ENCODE assay signal across 20 mouse cellular contexts in the genomic region with DNA sequence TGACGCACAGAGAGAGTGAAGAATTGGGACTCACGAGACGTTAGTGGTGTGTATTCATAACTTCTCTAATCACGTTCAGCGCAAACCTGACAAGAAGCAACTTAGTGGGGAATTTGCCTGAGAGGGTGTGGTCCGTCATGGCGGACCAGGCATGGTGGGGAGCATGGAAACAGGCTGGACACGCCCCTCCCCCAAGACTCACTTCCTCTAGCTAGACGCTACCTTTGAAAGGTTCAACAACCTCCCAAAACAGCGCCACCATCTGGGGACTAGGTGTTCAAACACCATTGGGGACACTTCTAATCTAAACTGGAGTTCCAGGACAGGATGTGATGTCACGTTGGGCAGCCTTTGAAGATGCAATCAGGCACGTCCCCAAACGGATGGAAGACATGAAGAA. TPM values are rescaled to one million over a fixed set of nuclear protein-coding genes. Genes with fewer than 3 reads are reported as not detected.
DNase-seq lines count a peak whose midpoint lies in the region; ATAC-seq and TF ChIP-seq lines count a peak whose summit lies in the region.
"Had no signal": no experiment of that assay in that cellular context is flagged by ENCODE, and none has a peak within 500 bp of the region (broad histone marks: within the 10 kb centered on the region; RNA-seq: fewer than 3 reads in every experiment).

No protein-coding gene starts in this region.

- H3K9me3 ChIP-seq in lung, postnatal 0 days (ENCODE audit: low read length) = no peaks in the 10 kb centered on the region
- no peaks in the 10 kb centered on the region for H3K9me3 ChIP-seq in ES-E14 (ENCODE audit: control insufficient read depth, insufficient read depth, low read depth, low read length)
- H3K9me3 ChIP-seq: embryonic facial prominence, embryonic 13.5 days; liver, embryonic 15.5 days had no signal

- TF ChIP-seq EP300 in lung, postnatal 0 days (IDR thresholded peaks at IDR 0.05) = no peak

- peak; percentile 14; the same call in 1 of the 2 replicates for TF ChIP-seq CTCF in lung, postnatal 0 days (IDR thresholded peaks at IDR 0.05)

- DNase-seq in lung, postnatal 0 days (ENCODE audit: low spot score) = no peak
- no peak for DNase-seq in lung, postnatal 14 days
- peak; percentile 40 for DNase-seq in ES-E14 (ENCODE audit: low read depth, low spot score)
- peak; percentile 5 for DNase-seq in induced T-regulatory cell, adult 2 months (ENCODE audit: low read depth)
- no peak for DNase-seq in urinary bladder, postnatal 36 days (ENCODE audit: low spot score in 2 of 2)
- no peak for DNase-seq in urinary bladder, postnatal 10 days (ENCODE audit: low spot score)
- DNase-seq in layer of hippocampus, postnatal 25 days (ENCODE audit: extremely low spot score in 1 of 2, low spot score in 1 of 2) = no peak
- DNase-seq: adrenal gland, postnatal 25 days; cerebellum, adult 9-10 months; gastrocnemius, postnatal 14 days; heart, postnatal 14 days; layer of hippocampus, adult 9-11 months; right cerebral cortex, postnatal 25 days; thymus, postnatal 4 days had no signal

- H3K36me3 ChIP-seq in lung, postnatal 0 days (ENCODE audit: insufficient read depth, low read length) = no peaks in the 10 kb centered on the region
- H3K36me3 ChIP-seq in ES-E14 (ENCODE audit: control insufficient read depth, insufficient read depth, low read length, poor library complexity, severe bottlenecking) = no peaks in the 10 kb centered on the region
- H3K36me3 ChIP-seq: embryonic facial prominence, embryonic 13.5 days; limb, embryonic 13.5 days; liver, embryonic 15.5 days had no signal

- no peak overlapping the region for H3K27ac ChIP-seq in lung, postnatal 0 days (ENCODE audit: low read length)
- no peak overlapping the region for H3K27ac ChIP-seq in ES-E14 (ENCODE audit: insufficient read depth, low read depth, low read length, poor library complexity, severe bottlenecking)
- H3K27ac ChIP-seq: embryonic facial prominence, embryonic 13.5 days; hindbrain, embryonic 14.5 days; limb, embryonic 13.5 days; liver, embryonic 15.5 days had no signal

- no peak overlapping the region for H3K4me2 ChIP-seq in lung, postnatal 0 days (replicated peaks; ENCODE audit: low read depth, low read length)
- H3K4me2 ChIP-seq: embryonic facial prominence, embryonic 13.5 days; heart, embryonic 11.5 days; hindbrain, embryonic 14.5 days; limb, embryonic 13.5 days; liver, embryonic 15.5 days had no signal

- WGBS in lung, postnatal 0 days = 74% methylated on average over 13 of the region's 13 CpGs

- in situ Hi-C loops in ES-E14 (cut with MboI; ENCODE audit: low sequenced_read_pairs in 2 of 2, unreplicated experiment in 2 of 2) = no loop called here

- no peaks in the 10 kb centered on the region for H3K27me3 ChIP-seq in lung, postnatal 0 days (replicated peaks; ENCODE audit: insufficient read depth, low read length)
- H3K27me3 ChIP-seq: embryonic facial prominence, embryonic 13.5 days; limb, embryonic 13.5 days; liver, embryonic 15.5 days had no signal

- no peak overlapping the region for H3K4me3 ChIP-seq in lung, postnatal 0 days (ENCODE audit: low read depth, low read length)
- H3K4me3 ChIP-seq in ES-E14 (ENCODE audit: insufficient read depth in 1 of 2, low read depth in 1 of 2, low read length in 2 of 2, poor library complexity in 1 of 2, severe bottlenecking in 1 of 2) = no peak overlapping the region
- H3K4me3 ChIP-seq: embryonic facial prominence, embryonic 13.5 days; limb, embryonic 13.5 days; liver, embryonic 15.5 days had no signal

- no peaks in the 10 kb centered on the region for H3K4me1 ChIP-seq in lung, postnatal 0 days (ENCODE audit: insufficient read depth, low read depth, low read length)
- H3K4me1 ChIP-seq in ES-E14 (ENCODE audit: control insufficient read depth in 2 of 2, insufficient read depth in 2 of 2, low read length in 2 of 2, poor library complexity in 1 of 2) = no peaks in the 10 kb centered on the region
- H3K4me1 ChIP-seq: embryonic facial prominence, embryonic 13.5 days; limb, embryonic 13.5 days; liver, embryonic 15.5 days had no signal

- no peak overlapping the region for H3K9ac ChIP-seq in lung, postnatal 0 days (replicated peaks; ENCODE audit: low read depth)
- H3K9ac ChIP-seq in ES-E14 (ENCODE audit: insufficient read depth, low read depth, low read length, poor library complexity, severe bottlenecking) = no peak overlapping the region
- H3K9ac ChIP-seq: embryonic facial prominence, embryonic 13.5 days; hindbrain, embryonic 14.5 days; limb, embryonic 13.5 days; liver, embryonic 15.5 days had no signal

- ATAC-seq in lung, postnatal 0 days = no peak
- ATAC-seq: intestine, embryonic 16.5 days had no signal

TF ChIP-seq in ES-E14, 5 proteins besides CTCF, POLR2A, EP300 and RAD21:
- no peak for TF ChIP-seq ZNF384 (IDR thresholded peaks at IDR 0.05; ENCODE audit: low read depth, low read length)

RNA-seq across cellular contexts. Expression of a gene that starts 48.8 kb away (rescaled TPM):
- 313 and 315 TPM in 2 replicates for polyA plus RNA-seq in lung, postnatal 0 days (2015; fragmentation: Nextera tagmentation; extraction: Ambion mirVana)
- total RNA-seq in ES-E14 (2012; rRNA removed) = 94.5 and 98.9 TPM in 2 replicates
- 100 to 1,000 TPM; 364 to 405 TPM for total RNA-seq in layer of hippocampus, postnatal 25 days (2021)

Comparison
In these comparisons a context has a peak if more than half of its experiments do, and no peak if none do; other contexts are left out.
1. DNase-seq: peak in ES-E14 (single experiment) and induced T-regulatory cell, adult 2 months (single experiment); none in lung, postnatal 0 days (single experiment), lung, postnatal 14 days (single experiment), urinary bladder, postnatal 36 days (0 of 2), urinary bladder, postnatal 10 days (single experiment) and layer of hippocampus, postnatal 25 days (0 of 2).